Mouse (Mus musculus): ENCODE measurements around the gene Exosc1. TPM values are rescaled to one million over a fixed set of nuclear protein-coding genes. Genes with fewer than 3 reads are reported as not detected.

Gene Exosc1
- polyA plus RNA-seq, 1 experiment from 2014 or later, result 64.0 TPM

DNA sequence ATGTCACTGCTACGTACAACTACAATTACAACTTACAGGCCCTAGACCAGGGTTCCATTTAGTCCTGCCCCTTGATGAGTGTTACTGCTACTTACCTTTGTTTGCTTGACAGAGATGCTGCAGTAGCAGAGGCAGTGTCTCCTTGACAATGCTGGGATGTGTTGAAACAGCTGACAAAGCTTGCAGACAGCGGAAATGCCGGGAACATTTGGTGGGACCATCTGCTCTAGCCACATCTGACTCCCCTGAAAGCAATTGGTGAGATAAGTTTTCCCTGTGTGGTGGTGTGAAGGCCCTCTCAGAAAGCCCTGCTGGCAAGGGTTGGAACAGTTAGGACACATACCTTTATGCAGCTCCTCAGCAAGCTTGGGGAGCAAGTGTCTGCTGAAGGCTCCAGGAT, 20.4 kb upstream of the Exosc1 start:
- DNase-seq (ENCODE audit: low spot score), result no peak
- Histone ChIP-seq H3K36me3 (replicated peaks; ENCODE audit: control insufficient read depth, insufficient read depth) (peaks cover 99% of the 10 kb centered on the region), H3K27ac (no peak overlapping the region), H3K4me1 (replicated peaks; ENCODE audit: control insufficient read depth, insufficient read depth, low read length) (no peaks in the 10 kb centered on the region), H3K9me3 (ENCODE audit: control insufficient read depth, low read length) (no peaks in the 10 kb centered on the region), H3K4me2 (replicated peaks) (no peak overlapping the region), H3K27me3 (ENCODE audit: control insufficient read depth, insufficient read depth, low read length) (no peaks in the 10 kb centered on the region), H3K9ac (no peak overlapping the region), H3K4me3 (replicated peaks; ENCODE audit: low read length) (no peak overlapping the region)
- WGBS, result 93% methylated on average over 3 of the region's 3 CpGs
- ATAC-seq (ENCODE audit: low FRiP score), result no peak

GRCm38 (mm10) chr19:41952287-41952686, 19.1 kb upstream of the Exosc1 start:
- ATAC-seq (ENCODE audit: low FRiP score) (no peak), DNase-seq (ENCODE audit: low spot score) (no peak)
- H3K9me3 ChIP-seq (ENCODE audit: control insufficient read depth, low read length), result no peaks in the 10 kb centered on the region
- H3K4me2 ChIP-seq (replicated peaks), result no peak overlapping the region
- no peaks in the 10 kb centered on the region for H3K27me3 ChIP-seq (ENCODE audit: control insufficient read depth, insufficient read depth, low read length)
- H3K9ac ChIP-seq, result no peak overlapping the region
- H3K4me1 ChIP-seq (replicated peaks; ENCODE audit: control insufficient read depth, insufficient read depth, low read length), result no peaks in the 10 kb centered on the region
- WGBS, result 85% methylated on average over 4 of the region's 4 CpGs
- no peak overlapping the region for H3K4me3 ChIP-seq (replicated peaks; ENCODE audit: low read length)
- H3K27ac ChIP-seq, result no peak overlapping the region
- peaks cover 99% of the 10 kb centered on the region for H3K36me3 ChIP-seq (replicated peaks; ENCODE audit: control insufficient read depth, insufficient read depth)

DNA sequence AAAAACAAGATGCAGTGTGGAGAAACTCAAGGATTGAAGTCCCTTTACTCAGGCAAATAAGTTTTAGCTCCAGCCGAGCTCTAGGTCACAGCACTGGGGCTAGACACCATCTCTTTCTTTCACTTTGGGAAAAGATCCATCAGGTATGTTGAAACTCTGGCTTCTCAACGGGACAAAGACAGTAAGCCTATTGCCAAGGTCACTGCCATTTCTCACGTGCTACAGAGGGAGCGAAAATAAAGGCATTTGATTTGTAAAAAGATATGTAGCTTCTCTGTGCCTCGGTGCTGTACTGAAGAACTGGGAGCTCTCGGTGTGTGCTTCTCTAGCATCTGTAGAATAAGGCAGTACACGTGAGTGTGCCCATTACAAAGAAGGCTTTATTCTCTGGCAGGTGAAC, 10.6 kb upstream of the Exosc1 start:
- Histone ChIP-seq H3K27ac (no peak overlapping the region), H3K4me1 (replicated peaks; ENCODE audit: control insufficient read depth, insufficient read depth, low read length) (no peaks in the 10 kb centered on the region), H3K9ac (no peak overlapping the region), H3K4me3 (replicated peaks; ENCODE audit: low read length) (no peak overlapping the region), H3K9me3 (ENCODE audit: control insufficient read depth, low read length) (peaks cover 3% of the 10 kb centered on the region; the same call in 1 of the 2 replicates), H3K36me3 (replicated peaks; ENCODE audit: control insufficient read depth, insufficient read depth) (peaks cover 99% of the 10 kb centered on the region), H3K4me2 (replicated peaks) (no peak overlapping the region), H3K27me3 (ENCODE audit: control insufficient read depth, insufficient read depth, low read length) (no peaks in the 10 kb centered on the region)
- WGBS, result 92% methylated on average over 7 of the region's 7 CpGs
- no peak for DNase-seq (ENCODE audit: low spot score)
- no peak for ATAC-seq (ENCODE audit: low FRiP score)

DNA sequence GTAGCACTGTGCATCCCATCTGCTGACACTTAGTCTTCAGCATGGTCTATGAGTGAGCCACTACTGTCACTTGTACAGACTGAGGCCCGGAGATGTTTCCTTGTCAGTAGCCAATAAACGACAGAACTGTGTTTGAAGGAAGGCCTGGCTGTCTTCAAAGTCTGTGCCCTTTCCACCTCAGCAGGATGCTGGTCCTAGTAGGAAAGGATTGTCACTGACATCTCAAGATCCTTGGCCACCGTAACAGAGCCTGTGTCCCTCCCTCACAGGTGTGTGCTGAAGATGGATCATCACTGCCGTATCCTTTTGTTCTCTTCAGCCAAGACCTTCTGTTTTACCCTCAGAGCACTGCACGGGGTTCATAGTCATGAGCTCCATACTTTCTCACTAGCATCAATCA, 5.3 kb upstream of the Exosc1 start:
- H3K36me3 ChIP-seq (replicated peaks; ENCODE audit: control insufficient read depth, insufficient read depth), result peaks cover 64% of the 10 kb centered on the region
- WGBS, result 94% methylated on average over 5 of the region's 5 CpGs
- no peak overlapping the region for H3K27ac ChIP-seq
- H3K4me3 ChIP-seq (replicated peaks; ENCODE audit: low read length), result no peak overlapping the region
- no peak overlapping the region for H3K4me2 ChIP-seq (replicated peaks)
- no peaks in the 10 kb centered on the region for H3K9me3 ChIP-seq (ENCODE audit: control insufficient read depth, low read length)
- ATAC-seq (ENCODE audit: low FRiP score) (no peak), DNase-seq (ENCODE audit: low spot score) (no peak)
- no peak overlapping the region for H3K9ac ChIP-seq
- H3K4me1 ChIP-seq (replicated peaks; ENCODE audit: control insufficient read depth, insufficient read depth, low read length), result peaks cover 11% of the 10 kb centered on the region
- H3K27me3 ChIP-seq (ENCODE audit: control insufficient read depth, insufficient read depth, low read length), result no peaks in the 10 kb centered on the region

DNA sequence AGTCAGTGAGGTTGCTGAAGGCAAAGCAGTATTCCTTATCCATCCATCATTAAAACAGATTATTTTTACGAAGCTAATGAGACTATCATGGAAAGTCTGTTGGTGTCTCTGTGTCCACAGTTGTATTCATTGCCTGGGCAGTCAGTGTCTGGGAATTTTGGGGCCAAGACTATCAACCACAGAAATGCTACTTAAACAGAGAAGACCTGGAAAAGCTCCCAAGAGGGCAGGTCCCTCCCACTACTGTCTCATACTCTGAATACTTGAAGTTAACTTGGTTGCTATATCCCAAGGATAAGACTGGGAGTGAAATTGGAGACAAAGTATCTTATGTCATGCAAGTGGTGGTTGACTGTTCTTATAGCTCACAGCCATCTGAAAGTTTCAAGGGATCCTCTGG, 2.7 kb upstream of the Exosc1 start:
- Histone ChIP-seq H3K27ac (no peak overlapping the region), H3K4me2 (replicated peaks) (no peak overlapping the region), H3K9ac (no peak overlapping the region), H3K4me1 (replicated peaks; ENCODE audit: control insufficient read depth, insufficient read depth, low read length) (peaks cover 21% of the 10 kb centered on the region), H3K36me3 (replicated peaks; ENCODE audit: control insufficient read depth, insufficient read depth) (peaks cover 41% of the 10 kb centered on the region), H3K9me3 (ENCODE audit: control insufficient read depth, low read length) (no peaks in the 10 kb centered on the region), H3K27me3 (ENCODE audit: control insufficient read depth, insufficient read depth, low read length) (no peaks in the 10 kb centered on the region), H3K4me3 (replicated peaks; ENCODE audit: low read length) (no peak overlapping the region)
- DNase-seq (ENCODE audit: low spot score) (no peak), ATAC-seq (ENCODE audit: low FRiP score) (no peak)
- WGBS, result 96% methylated on average over 1 of the region's 1 CpGs

DNA sequence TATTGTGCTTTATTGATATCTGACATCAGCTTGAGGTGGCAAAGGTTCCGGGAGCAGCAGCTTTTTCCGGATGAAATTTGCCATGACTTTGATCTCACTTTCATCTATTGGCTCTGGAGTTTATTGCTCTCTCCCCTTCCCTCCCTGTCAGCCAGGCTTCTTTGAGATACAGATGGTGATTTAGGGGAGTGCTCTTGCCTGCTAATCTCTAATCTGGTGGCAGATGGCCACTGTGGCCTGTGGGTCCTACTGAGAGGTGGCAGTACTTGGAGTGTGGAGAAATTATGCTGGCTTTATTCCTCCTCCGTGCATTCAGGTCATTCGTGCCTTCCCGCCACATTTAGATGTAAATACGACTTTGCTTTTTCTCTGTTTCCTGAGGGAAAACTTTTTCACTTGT, 901 bp upstream of the Exosc1 start:
- Histone ChIP-seq H3K4me2 (replicated peaks) (peak overlapping the region; percentile 76), H3K27ac (no peak overlapping the region), H3K9me3 (ENCODE audit: control insufficient read depth, low read length) (no peaks in the 10 kb centered on the region), H3K27me3 (ENCODE audit: control insufficient read depth, insufficient read depth, low read length) (no peaks in the 10 kb centered on the region), H3K9ac (peak overlapping the region; percentile 85), H3K36me3 (replicated peaks; ENCODE audit: control insufficient read depth, insufficient read depth) (peaks cover 38% of the 10 kb centered on the region), H3K4me3 (replicated peaks; ENCODE audit: low read length) (peak overlapping the region; percentile 85), H3K4me1 (replicated peaks; ENCODE audit: control insufficient read depth, insufficient read depth, low read length) (peaks cover 21% of the 10 kb centered on the region)
- WGBS, result 33% methylated on average over 6 of the region's 6 CpGs
- no peak for DNase-seq (ENCODE audit: low spot score)
- ATAC-seq (ENCODE audit: low FRiP score), result no peak

DNA sequence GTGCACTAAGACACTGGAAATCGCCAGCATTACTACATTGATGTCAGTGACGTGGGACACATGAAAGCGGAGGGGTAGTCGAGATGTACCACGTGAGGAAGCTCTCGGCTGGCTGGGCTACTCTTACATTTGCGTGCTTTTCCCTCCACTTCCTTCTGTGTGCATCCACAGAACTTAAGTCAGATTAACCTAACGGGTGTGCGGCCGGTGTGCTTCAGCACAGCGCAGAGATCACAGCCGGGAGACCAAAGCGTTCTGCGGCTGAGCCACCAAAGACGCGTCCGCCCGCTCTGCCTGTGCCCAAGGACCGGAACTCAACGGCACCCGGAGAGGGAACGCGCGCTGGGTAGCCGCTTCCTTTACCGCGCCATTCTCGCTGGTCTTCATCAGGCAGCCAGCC, 537 bp downstream of the Exosc1 start:
- DNase-seq (ENCODE audit: low spot score), result no peak
- H3K9ac ChIP-seq, result peak overlapping the region; percentile 76
- H3K27me3 ChIP-seq (ENCODE audit: control insufficient read depth, insufficient read depth, low read length), result no peaks in the 10 kb centered on the region
- peak overlapping the region; percentile 77 for H3K27ac ChIP-seq
- peak; percentile 11 for ATAC-seq (ENCODE audit: low FRiP score)
- H3K36me3 ChIP-seq (replicated peaks; ENCODE audit: control insufficient read depth, insufficient read depth), result peaks cover 37% of the 10 kb centered on the region
- peak overlapping the region; percentile 85 for H3K4me3 ChIP-seq (replicated peaks; ENCODE audit: low read length)
- no peaks in the 10 kb centered on the region for H3K9me3 ChIP-seq (ENCODE audit: control insufficient read depth, low read length)
- peaks cover 21% of the 10 kb centered on the region for H3K4me1 ChIP-seq (replicated peaks; ENCODE audit: control insufficient read depth, insufficient read depth, low read length)
- under 1% methylated on average over 28 of the region's 28 CpGs for WGBS
- peak overlapping the region; percentile 95 for H3K4me2 ChIP-seq (replicated peaks)

DNA sequence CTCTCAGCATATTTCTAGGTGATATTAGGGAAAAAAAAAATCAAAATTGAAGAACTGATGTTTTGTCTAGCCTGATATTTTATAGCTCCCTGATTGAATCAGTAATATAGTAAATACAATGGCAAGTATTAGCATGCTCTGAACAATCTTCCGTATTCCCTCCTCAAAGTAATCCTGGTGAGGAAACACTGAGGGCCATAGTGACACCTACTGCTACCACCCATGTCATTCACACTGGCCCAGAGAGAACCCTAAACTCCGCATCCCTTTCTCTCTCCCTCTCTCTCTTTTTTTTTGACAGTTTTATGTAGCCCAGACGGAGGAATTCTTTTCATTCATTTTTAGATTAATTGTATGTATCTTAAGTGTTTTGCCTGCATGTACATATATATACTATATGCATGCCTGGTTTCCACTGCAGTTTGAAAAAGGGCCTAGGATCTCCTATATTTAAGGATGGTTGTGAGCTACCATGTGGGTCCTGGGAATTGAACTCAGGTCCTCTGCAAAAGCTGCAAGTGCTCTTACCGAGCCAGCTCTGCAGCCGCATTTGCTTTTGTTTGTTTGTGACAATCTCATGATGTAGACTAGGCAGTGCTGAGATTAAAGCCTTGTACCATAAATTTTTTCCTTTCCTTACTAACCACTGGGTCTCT, 12.7 kb downstream of the Exosc1 start:
- 83% methylated on average over 5 of the region's 5 CpGs for WGBS
- no peak overlapping the region for H3K4me3 ChIP-seq (replicated peaks; ENCODE audit: low read length)
- H3K36me3 ChIP-seq (replicated peaks; ENCODE audit: control insufficient read depth, insufficient read depth), result peaks cover 81% of the 10 kb centered on the region
- H3K27ac ChIP-seq, result no peak overlapping the region
- DNase-seq (ENCODE audit: low spot score) (no peak), ATAC-seq (ENCODE audit: low FRiP score) (no peak)
- H3K27me3 ChIP-seq (ENCODE audit: control insufficient read depth, insufficient read depth, low read length), result no peaks in the 10 kb centered on the region
- H3K4me1 ChIP-seq (replicated peaks; ENCODE audit: control insufficient read depth, insufficient read depth, low read length), result no peaks in the 10 kb centered on the region
- H3K4me2 ChIP-seq (replicated peaks), result no peak overlapping the region
- no peaks in the 10 kb centered on the region for H3K9me3 ChIP-seq (ENCODE audit: control insufficient read depth, low read length)
- no peak overlapping the region for H3K9ac ChIP-seq

DNA sequence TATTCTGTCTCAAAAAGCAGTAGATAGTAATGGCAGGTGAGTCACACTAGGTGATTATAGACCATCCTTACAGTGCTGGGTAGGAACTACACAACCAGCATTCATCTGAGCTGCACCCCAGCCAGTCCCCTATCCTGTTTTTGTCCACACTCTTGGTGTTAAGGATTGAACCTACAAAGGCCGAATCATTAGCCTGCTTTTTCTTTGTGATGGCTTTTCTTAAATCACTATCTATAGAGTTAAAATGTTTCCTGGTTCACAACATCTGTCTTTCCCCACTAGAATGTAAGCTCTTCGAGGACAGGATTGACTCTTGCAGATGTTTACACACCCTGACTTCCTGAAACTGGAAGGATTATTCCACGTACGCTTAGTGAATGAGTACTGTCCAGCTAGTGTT, 13.8 kb downstream of the Exosc1 start:
- Histone ChIP-seq H3K36me3 (replicated peaks; ENCODE audit: control insufficient read depth, insufficient read depth) (peaks cover 75% of the 10 kb centered on the region), H3K27ac (no peak overlapping the region), H3K27me3 (ENCODE audit: control insufficient read depth, insufficient read depth, low read length) (no peaks in the 10 kb centered on the region), H3K9ac (no peak overlapping the region), H3K4me1 (replicated peaks; ENCODE audit: control insufficient read depth, insufficient read depth, low read length) (no peaks in the 10 kb centered on the region), H3K4me2 (replicated peaks) (no peak overlapping the region), H3K9me3 (ENCODE audit: control insufficient read depth, low read length) (no peaks in the 10 kb centered on the region), H3K4me3 (replicated peaks; ENCODE audit: low read length) (no peak overlapping the region)
- ATAC-seq (ENCODE audit: low FRiP score) (no peak), DNase-seq (ENCODE audit: low spot score) (no peak)
- WGBS, result 85% methylated on average over 4 of the region's 4 CpGs

GRCm38 (mm10) chr19:41916853-41917252, 16.4 kb downstream of the Exosc1 start:
- 91% methylated on average over 4 of the region's 4 CpGs for WGBS
- H3K9me3 ChIP-seq (ENCODE audit: control insufficient read depth, low read length), result no peaks in the 10 kb centered on the region
- H3K4me2 ChIP-seq (replicated peaks), result no peak overlapping the region
- peaks cover 51% of the 10 kb centered on the region for H3K36me3 ChIP-seq (replicated peaks; ENCODE audit: control insufficient read depth, insufficient read depth)
- H3K27me3 ChIP-seq (ENCODE audit: control insufficient read depth, insufficient read depth, low read length), result no peaks in the 10 kb centered on the region
- no peak overlapping the region for H3K9ac ChIP-seq
- no peak overlapping the region for H3K4me3 ChIP-seq (replicated peaks; ENCODE audit: low read length)
- no peak overlapping the region for H3K27ac ChIP-seq
- no peak for ATAC-seq (ENCODE audit: low FRiP score)
- H3K4me1 ChIP-seq (replicated peaks; ENCODE audit: control insufficient read depth, insufficient read depth, low read length), result peaks cover 18% of the 10 kb centered on the region
- DNase-seq (ENCODE audit: low spot score), result no peak

Data from hindbrain, embryonic 14.5 days (tissue).